Mouse (Mus musculus) forelimb bud, embryonic 11.5 days (tissue): ENCODE results near the gene Nudcd3.

Experiments used
- DNase-seq: peaks from one replicate; pipeline ENCODE4 v3.0.0-alpha.2; 2012; ENCODE audit warnings: low read depth, low spot score

The Nudcd3 gene

GRCm38 (mm10) chr11:6063501-6064214 lies 136.6 kb downstream of the Nudcd3 start:
- DNase-seq, result no peak

- DNase-seq, result no peak
Measured at GRCm38 (mm10) chr11:6063065-6063464, 137.2 kb downstream of the Nudcd3 start.

- no peak for DNase-seq
Measured at GRCm38 (mm10) chr11:6062329-6062728, 137.9 kb downstream of the Nudcd3 start.

- DNase-seq, result no peak
Measured at GRCm38 (mm10) chr11:6061891-6062290, 138.3 kb downstream of the Nudcd3 start.

GRCm38 (mm10) chr11:6059162-6059561 lies 141.1 kb downstream of the Nudcd3 start:
- DNase-seq, result no peak
